Mouse (Mus musculus): ENCODE data around the gene Col9a3. TPM values are rescaled to one million over a fixed set of nuclear protein-coding genes. Genes with fewer than 3 reads are reported as not detected.

Col9a3 gene
- 10 to 100 TPM; 15.5 to 16.0 TPM for total RNA-seq (2021)

DNA sequence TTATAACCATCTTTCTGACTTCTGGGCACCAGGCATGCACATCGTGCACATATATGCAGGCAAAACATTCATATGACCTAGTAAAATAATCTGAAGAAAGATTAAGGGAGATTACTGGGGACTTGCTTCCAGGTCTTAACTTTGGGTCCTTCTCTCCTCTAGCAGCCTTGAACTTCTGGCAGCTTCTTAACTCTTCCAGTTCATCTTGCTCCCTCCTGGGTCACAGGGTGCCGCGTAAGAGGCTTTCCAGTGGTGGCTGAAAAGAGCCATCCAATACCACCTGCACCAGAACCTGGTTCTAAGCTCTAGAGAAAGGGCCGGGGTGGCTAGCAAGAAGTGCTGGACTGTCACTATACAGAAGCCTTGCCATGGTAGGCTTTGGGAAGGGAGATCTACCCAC, at the start of gene Col9a3:
TSS of gene Col9a3 (plus strand) at position 301 of the 400 bp plus-strand sequence.
- DNase-seq (ENCODE audit: extremely low spot score in 1 of 2, low spot score in 1 of 2) = no peak

DNA sequence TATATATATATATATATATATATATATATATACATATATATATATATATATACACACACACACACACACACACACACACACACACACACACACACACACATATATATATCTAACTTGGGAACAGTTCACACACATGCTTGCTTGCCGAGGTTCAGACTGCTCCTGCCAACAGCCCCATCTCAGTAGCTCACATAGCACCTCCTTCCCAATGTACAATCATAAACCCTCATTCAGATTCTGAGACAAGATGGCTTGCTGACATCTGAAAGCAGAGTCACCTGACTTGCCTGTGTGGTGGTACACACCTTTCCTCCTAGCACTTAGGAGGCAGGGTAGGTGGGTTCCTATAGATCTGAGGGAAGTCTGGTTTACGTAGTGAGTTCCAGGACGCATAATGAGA, 45.2 kb upstream of the Col9a3 start:
- DNase-seq (ENCODE audit: extremely low spot score in 1 of 2, low spot score in 1 of 2) = no peak

DNA sequence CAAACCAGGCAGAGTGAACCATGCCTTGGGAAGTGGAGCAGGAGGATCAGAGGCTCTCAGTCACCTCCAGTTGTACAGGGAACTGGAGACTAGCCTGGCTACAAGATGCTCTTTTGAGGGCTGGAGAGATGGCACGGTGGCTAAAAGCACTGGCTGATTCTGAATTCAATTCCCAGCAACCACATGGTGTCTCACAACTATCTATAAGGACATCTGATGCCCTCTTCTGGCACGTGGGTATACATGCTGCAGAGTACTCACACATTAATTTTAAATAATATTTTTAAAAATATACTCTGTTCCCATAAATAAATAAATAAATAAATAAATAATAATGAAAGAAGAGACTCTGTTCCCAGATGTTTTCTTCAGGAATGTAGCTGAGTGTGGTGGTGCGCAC, 42.4 kb upstream of the Col9a3 start:
- DNase-seq (ENCODE audit: extremely low spot score in 1 of 2, low spot score in 1 of 2) = no peak

DNA sequence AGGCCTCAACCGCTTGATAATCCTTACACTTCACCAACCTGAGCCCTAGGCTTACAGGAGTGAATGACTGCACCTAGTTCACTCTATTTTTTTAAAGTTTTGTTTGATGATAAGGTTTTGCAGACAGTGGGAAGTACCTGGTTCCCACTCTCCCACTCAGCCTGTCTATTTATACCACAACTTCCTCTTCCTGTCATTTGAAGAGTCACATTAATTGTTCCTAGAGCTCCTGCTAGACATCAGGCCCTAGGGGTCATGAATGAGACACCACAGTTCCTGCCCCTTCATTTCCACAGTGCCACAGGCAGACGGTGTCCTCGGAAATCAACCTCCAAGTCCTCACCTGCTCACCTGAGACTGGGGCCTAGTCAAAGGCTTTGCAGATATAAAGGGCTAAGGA, 41.1 kb upstream of the Col9a3 start:
- DNase-seq (ENCODE audit: extremely low spot score in 1 of 2, low spot score in 1 of 2) = no peak

DNA sequence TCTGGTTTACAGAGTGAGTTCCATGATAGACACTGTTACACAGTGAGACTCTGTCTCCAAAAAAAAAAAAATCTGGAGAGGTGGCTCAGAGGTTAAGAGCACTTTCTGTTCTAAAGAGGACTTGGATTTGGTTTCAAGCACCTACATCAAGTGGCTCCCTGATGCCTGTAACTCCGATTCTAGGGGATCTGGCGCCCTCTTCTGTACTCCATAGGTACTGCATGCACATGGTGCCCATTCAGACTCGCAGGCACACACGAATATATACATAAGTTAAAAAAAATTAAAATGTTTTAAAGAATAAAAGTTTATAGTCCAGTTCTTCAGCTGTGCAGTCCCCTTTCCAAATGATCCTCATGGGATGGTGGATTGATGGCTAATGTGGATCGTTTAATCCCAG, 37.3 kb upstream of the Col9a3 start:
- no peak for DNase-seq (ENCODE audit: extremely low spot score in 1 of 2, low spot score in 1 of 2)

DNA sequence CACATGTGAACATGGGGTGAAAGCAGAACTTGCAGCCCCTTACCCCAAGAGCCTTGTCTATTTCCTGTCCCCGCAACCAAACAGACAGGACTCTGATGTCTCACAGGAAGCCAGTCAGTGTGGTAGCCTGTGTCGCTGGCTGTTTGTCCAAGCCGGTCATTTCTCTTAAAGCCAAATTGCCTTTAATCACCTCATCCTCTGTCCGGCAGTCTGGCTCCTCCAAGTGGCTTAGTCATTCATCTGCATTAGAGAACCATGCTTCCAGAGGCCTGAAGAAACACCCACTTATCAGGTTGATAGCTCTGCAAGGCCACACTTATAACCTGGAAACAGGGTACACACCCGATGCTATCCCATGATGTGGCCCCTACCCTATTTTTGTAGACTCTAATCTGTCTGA, 35.4 kb upstream of the Col9a3 start:
- DNase-seq (ENCODE audit: extremely low spot score in 1 of 2, low spot score in 1 of 2) = no peak

DNA sequence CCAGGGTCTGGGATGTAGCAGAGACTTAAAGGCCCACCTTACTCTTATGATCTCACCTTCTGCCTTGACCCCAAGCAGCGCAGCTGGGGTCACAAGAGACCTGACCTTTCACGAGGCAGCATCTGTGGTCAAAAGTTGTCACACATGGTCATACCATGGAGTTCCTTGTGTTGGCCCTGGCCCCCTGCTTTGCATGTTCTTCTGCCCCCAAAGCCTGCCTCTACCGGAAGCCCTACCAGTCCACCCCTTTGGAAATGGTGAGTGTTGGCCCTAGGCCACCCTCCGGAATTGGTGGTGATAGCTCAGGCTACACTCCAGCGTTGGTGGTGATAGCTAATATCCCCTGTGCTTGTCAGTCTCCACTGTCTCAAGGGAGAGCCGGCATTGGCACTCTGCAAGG, 34.3 kb upstream of the Col9a3 start:
- DNase-seq (ENCODE audit: extremely low spot score in 1 of 2, low spot score in 1 of 2) = no peak

DNA sequence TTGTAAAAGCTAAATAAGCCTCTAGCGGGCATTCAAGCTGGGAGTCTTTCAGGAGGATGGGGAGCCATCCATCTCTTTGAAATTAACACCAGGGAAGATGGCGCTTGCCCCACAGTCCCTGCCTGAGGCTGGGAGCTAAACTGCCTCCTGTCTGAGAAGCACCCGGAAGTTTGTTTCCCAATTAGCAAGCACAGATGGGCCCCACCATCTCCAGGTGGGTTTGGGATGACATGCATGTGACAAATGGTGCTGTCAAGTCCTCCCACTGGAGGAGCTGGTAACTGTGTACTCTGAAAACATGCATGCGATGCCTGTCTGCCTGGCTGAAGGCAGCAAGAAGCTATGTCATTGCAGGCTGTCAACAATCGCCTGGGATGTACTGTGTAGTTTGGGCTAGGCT, 33.7 kb upstream of the Col9a3 start:
- DNase-seq (ENCODE audit: extremely low spot score in 1 of 2, low spot score in 1 of 2) = peak in 1 of 2 experiments; percentile 30

DNA sequence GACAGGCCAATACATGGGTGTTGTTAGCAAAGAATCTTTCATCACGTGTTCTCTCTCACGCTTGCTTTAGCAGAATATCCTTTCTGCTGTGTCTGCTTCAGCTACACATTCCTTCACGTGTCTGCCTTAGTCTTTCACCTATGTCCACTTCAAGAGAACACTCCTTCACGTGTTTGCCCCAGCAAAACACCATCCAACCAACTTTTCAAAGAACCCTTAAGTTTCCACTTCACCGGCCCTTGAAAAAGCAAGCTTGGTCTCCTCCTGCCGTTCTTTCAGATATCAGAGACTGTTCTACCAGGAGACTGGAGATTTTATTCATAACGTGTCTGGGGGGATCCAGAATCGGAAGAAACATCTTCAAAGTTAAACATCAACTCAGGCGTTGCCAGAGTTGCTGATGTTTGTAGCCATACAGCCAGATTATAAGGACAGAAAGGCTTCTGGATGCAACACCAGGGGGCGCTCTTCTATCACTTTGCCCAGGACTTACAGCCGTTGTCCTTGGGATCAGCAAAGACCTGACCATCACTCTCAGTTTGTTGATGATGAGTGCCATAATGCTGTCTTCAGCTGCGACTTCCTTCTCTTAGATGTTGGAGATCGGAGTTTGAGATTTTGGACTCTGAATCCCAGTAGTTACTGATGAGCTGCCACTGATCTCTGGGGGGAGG, 31.2 kb upstream of the Col9a3 start:
- peak in 1 of 2 experiments; percentile 58 for DNase-seq (ENCODE audit: extremely low spot score in 1 of 2, low spot score in 1 of 2)

DNA sequence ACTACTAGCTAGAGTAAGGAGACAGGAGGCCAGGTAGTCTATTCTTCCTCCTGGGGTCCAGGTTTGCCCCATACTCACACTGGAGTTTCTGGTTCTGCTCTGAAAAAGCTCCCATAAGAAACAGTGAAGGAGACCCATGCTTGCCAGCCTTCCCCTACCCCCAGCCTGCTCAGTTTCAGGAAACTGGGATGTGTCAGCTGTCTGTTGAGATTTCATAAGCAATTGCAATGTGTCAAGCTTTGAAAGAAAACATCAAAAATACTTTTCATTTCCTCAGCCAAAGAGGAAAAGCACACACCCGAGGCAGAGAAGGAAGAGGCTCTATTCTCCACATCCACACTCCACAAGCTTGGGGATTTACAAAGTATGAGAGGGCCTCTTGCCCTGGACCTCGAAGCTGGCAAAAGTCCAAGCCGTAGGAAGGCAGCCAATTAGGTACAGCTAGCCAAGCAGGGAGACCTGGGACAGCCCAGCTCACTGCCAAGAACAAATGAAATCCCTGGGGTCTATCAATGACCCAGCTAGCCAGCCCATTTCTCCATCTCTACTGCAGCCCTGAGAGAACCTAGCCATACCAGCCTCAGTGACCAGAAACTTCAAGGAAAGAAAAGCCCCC, 28.5 kb upstream of the Col9a3 start:
- DNase-seq (ENCODE audit: extremely low spot score in 1 of 2, low spot score in 1 of 2) = no peak

DNA sequence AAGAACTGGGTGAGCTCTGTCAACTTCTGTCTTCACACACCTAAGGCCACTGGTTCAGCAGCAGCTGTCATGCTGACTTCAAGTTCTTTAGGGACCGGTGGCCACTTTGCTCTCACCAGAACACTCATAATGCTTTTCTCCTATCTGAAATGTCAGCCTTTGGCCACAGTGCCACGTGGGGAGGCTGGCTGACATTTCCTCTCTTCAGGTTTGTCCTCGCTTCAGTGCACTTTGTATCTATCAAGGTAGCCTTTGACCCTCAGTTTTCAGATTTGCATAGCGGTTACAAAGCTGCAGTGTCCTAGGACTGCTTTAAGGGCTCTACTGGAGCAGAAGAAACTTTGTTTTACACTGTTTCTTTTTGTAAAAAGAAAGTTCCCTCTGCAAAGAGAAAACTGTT, 21.1 kb upstream of the Col9a3 start:
- DNase-seq (ENCODE audit: extremely low spot score in 1 of 2, low spot score in 1 of 2) = no peak

DNA sequence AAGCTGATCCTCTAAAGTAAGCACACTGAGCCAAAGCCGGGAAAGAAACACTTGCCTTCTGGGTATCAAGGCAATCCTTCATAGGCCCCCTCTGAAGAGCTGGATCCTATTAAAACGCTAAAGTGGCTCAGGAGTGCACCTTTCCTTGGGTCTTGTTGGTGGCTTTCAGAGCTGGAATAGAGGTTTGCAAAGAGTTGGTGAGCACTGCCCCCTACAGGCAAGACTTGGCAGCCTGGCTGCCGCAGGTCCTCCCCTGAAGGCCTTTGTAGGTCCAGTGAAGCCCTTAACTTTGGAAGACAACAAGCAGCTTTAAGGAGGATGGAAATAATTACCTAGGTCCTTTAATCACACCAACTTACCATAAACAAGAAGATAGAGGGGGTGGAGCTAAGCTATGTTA, 18.9 kb upstream of the Col9a3 start:
- DNase-seq (ENCODE audit: extremely low spot score in 1 of 2, low spot score in 1 of 2) = peak; percentile 72 to 92

DNA sequence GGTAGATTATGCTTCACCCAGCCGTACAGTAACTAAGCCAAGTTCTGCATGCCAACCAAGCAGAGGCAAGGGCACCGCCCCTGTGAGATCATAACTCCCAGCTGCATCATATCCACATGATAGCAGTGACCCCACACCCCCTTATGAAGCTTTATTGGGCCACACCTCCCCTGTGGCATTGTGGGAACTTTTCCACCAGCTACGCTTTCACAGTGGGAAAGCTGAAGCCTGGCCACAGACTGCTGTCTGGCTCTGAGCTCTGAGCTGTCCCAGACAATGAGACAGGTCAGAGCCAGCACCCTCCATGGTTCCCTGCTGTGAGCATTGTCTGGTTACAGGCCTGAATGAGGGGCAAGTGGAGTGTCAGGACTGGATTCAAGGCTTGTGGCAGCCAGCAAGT, 16.6 kb upstream of the Col9a3 start, which contains the start of gene Mrgbp:
TSS of gene Mrgbp (plus strand) at position 303 of the 400 bp plus-strand sequence.
- DNase-seq (ENCODE audit: extremely low spot score in 1 of 2, low spot score in 1 of 2) = no peak

DNA sequence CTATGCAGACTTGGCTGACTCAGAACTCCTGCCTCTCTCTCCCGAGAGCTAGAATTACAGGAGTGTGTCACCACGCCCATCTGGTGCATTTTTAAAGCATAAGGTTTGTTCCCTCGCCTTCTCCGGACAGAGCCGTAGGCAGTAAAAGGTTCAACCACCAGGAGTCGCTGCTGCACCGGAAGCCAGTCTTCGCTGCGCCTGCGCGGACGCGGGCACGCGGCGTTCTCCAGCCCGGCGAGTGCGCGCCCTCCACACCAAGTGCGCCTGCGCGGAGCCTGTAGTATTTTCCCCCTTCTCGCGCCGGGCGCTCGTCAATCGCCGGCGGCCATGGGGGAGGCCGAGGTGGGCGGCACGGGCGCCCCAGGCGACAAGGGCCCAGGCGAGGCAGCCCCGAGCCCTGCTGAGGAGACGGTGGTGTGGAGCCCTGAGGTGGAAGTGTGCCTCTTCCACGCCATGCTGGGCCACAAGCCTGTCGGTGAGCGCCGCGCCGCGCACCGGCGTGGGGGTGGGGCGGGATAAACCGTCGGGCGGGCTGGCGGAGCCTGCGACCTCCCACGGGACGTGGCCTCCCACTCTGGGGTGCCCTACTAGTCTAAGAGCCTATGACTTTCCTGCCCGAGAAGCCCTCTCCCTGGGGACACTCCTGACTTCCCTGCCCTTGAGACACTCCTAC, 15.0 kb upstream of the Col9a3 start:
- peak; percentile 99 to 100 for DNase-seq (ENCODE audit: extremely low spot score in 1 of 2, low spot score in 1 of 2)

DNA sequence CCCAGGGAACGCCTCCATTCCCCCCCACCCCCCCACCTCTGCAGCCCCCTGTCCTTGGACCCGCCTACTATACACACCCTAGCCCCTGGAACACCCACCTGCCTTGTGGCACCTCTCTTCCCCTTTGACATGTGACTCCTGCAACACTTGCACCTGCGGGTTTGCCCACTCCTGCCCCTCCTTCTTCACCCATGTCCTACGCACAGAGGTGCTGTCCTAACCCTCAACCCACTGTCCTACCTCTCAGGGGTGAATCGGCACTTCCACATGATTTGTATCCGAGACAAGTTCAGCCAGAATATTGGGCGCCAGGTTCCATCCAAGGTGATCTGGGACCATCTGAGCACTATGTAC, 14.5 kb upstream of the Col9a3 start:
- DNase-seq (ENCODE audit: extremely low spot score in 1 of 2, low spot score in 1 of 2) = no peak

DNA sequence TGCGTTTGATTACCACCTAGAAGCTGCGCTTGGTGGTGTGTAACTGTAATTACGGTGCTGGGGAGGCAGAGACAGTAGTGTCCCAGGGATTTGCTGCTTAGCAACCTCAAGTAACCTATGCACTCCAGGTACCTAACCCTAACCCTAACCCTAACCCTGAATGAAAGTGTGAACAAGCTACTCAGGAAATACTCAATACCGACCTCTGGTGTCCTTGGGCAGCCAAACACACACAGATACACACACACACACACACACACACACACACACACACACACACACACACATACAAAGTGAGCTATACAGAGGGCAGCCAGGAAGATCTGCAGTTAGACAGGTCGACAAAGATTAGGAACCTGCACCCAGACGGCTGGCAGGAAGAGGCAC, 8.9 kb upstream of the Col9a3 start:
- DNase-seq (ENCODE audit: extremely low spot score in 1 of 2, low spot score in 1 of 2) = no peak

DNA sequence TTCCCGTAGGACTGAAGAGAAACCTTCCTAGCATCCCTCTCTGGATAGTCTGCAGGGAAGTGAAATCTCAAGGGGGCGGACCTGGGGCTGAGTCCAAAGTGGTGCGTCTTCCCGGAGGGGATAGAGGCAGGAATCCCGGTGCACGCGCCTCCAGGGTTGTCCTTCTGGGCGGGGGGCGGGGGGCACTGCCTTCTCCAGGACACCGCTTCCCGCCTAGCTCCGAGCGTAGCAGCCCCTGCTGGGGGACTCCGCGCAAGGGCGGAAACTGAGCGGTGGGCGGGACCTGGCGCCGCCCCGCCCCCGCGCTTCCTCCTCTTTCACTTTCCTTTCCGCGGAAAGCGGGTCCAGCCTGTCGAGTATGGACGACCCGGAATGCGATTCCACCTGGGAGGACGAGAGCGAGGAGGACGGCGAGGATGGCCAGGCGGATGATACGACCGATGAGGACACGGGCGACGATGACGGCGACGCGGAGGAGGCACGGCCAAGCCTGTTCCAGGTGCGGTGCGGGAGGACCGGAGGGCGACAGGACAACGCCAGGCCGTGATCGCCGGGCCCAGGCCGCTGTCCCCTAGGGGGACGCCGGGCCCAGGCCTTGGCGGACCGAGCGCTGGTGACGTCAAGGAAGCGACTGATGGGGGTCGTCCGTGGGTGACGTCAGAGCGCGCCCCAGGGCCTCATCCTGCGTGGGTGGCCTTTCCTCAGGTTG, 8.3 kb upstream of the Col9a3 start, which contains the start of gene Ogfr:
TSS of gene Ogfr (plus strand) at position 123 of the 709 bp plus-strand sequence.
- DNase-seq (ENCODE audit: extremely low spot score in 1 of 2, low spot score in 1 of 2) = peak; percentile 72 to 75

DNA sequence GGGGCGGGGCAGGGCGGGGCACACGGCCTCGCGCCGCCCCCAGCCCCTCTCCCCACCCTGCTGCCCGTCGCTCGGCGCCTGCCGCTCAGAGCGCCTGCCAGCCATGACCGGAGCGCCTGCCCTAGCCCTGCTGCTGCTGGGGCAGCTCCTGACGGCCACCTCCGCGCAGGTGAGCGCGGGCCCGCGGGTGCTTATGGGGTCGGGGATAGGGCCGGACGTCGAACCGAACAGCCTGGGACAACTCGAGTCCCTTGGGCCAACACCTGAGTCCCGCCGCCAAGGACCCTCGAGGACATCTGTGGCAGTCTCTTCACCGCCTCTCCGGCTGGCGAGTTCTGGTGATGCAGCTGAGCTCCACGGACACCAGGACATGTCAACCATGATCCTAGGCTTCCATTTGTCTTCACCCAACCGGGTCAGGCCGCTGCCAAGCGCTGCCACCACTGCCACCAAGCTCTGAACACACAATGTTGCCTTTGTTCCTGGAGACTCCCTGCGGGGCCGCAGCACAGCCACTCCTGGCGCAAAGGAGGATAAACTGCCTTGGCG, 641 bp downstream of the Col9a3 start:
- DNase-seq (ENCODE audit: extremely low spot score in 1 of 2, low spot score in 1 of 2) = no peak

DNA sequence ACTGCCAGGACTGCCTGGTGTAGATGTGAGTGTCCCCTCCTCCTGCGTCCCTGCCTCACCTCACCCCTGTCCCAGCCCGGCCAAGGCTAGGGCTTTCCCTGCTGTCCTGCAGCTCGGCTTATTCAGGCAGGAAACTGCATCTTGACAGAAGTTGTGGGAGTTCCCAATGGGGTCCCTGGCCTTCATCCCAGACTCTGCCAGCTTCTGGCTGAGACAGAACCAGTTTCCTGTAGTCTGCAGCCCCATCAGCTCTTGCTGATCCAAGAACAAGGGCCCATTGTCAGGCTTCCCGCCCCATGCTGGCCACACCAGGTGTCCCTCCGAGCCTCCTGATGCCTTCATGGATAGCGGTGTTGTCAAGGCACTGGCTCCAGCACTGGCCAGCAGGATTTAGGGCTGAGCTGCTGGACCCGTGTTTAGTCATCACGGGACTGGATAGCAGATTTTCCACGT, 3.0 kb downstream of the Col9a3 start:
- DNase-seq (ENCODE audit: extremely low spot score in 1 of 2, low spot score in 1 of 2) = no peak

DNA sequence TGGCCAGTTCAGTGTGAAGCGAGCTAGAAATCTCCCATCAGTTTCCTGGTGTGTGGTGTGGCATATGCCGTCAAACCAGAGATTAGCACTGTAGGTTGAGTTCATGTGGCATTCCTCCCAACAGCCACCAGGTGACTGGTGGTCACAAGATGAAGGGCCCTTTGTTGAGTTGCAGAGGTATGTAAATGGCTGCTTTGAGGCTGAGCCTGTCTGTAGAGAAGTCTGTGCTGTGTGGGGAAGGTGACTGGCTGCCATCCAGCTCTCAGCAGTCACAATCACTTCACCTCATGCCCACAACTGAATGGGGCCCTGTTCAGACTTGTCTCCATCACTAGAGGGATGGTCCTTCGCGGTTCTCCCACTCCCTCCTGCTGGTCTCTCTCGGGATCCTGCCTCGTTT, 7.2 kb downstream of the Col9a3 start:
- DNase-seq (ENCODE audit: extremely low spot score in 1 of 2, low spot score in 1 of 2) = no peak

DNA sequence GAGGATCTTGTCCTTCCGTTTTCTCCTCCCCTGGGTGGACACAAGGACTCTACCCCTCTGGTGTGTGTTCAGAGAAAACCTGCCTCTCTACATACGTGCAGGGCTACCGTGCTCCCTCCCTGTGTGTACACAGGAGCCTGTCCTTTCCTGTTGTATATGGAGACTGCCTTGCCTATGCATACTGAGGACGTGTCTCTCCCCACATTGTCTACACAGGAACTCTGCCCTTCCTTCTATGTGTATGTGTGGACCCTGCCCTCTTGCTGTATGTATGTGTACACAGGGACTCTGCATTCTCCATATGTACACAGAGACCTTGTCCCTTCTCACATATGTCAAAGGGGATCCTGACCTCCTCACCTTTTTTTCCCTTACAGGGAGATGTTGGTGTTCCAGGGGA, 12.7 kb downstream of the Col9a3 start:
- no peak for DNase-seq (ENCODE audit: extremely low spot score in 1 of 2, low spot score in 1 of 2)

Measured in layer of hippocampus, postnatal 25 days (tissue).